Mouse (Mus musculus) gastrocnemius, postnatal 25 days (tissue): Measurements from ENCODE around the gene Alpk1. TPM values are rescaled to one million over a fixed set of nuclear protein-coding genes. Genes with fewer than 3 reads are reported as not detected.

Experiments
- DNase-seq: peaks from one replicate; pipeline ENCODE4 v3.0.0; 2022
- total RNA-seq, 2 experiments: library from RNA; stranded (reverse); gene quantifications; 1 replicate in 1 of 2; 2 replicates in 1 of 2; pipeline ENCODE4 v1.2.3; 2021

The Alpk1 gene
- total RNA-seq, 2 experiments from 2014 or later, result 1.0 to 1.4 TPM

GRCm38 (mm10) chr3:127630190-127630589 lies 150.1 kb downstream of the Alpk1 start:
- no peak for DNase-seq

- DNase-seq, result no peak
Measured at GRCm38 (mm10) chr3:127628311-127629184, 151.8 kb downstream of the Alpk1 start.

DNA sequence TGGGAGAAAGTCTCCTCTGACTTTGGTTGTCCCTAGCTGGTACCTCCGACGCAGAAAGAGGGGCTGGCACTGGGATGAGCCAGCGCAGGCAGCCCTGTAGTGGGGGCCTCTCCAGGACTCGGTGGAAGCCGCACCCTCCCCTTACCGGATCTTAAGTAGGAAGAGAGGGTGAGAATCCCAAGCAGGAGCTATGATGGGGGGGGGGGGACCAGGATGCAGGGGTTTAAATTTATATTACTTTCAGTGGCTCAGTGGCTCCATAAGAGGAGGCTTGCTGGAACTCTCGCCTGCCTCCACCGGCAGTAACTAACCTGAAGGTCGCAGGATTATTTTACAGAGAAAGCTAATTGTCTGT lies 152.4 kb downstream of the Alpk1 start:
- no peak for DNase-seq

- no peak for DNase-seq
Measured at GRCm38 (mm10) chr3:127627151-127627955, 153.0 kb downstream of the Alpk1 start.

DNA sequence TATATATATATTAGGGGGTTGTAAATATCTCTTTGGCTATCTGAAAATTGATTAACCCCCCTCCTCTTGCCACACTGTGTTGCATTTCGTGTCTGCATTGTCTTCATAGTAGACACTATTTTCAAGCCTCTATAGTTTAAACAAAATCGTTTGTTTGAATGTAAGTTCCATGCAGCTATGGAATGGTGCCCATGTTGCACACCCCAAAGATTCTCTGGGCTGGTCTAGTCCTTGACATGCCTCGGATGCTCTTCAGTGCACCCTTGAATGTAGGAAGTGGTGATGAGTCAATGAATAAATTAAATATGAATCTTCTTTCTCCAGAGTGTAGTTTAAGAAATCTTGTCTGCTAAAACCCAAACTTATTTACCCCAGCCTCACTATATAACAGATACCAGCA lies 153.8 kb downstream of the Alpk1 start:
- no peak for DNase-seq

DNA sequence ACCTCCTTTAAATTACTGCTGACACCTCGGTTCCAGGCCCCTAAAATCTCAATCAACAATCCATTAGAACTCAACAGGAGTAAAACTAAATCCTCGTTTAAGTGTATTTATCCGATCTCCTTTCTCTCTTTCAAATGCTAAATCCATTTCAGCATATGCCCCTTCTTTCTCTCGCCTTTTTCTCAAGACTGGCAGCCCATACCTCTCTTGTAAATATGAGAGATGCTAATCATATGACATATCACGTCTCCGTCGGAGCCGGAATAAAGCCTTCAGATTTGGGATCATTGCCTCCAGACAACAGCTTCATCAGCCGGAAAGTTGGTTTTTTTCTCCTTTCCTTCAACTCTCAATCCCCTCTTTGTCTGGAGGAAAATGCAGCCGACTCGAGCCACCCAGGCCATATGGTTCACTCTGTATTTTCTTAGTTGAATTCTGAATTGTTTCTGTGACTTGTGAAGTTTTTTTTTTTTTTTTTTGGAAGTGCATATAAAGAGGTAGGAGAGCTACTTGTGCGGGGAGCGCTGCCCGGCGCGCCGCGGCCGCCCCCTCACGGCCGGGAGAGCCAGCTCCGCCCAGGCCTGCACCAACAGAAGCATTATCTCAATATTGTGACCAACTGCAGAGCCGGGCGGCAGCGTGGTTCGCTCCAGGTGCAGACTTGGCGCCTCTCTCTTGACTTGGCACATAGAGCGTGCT lies 154.5 kb downstream of the Alpk1 start:
- no peak for DNase-seq

- DNase-seq, result peak; percentile 58
Measured at GRCm38 (mm10) chr3:127625296-127625695, 155.0 kb downstream of the Alpk1 start.

Other genes starting within 250 kb of the Alpk1 start
- 1 to 10 TPM; 8.5 to 9.1 TPM for gene Larp7, start 227.2 kb downstream of the Alpk1 start, total RNA-seq
- gene Zgrf1, start 227.0 kb downstream of the Alpk1 start, total RNA-seq, result under 1 TPM; 0.51 to 0.72 TPM
- gene Neurog2, start 147.4 kb downstream of the Alpk1 start, total RNA-seq, result not detected
- under 1 TPM; 0.67 to 0.70 TPM for gene Tifa, start 9.3 kb upstream of the Alpk1 start, total RNA-seq
- gene Ap1ar, start 57.0 kb upstream of the Alpk1 start, total RNA-seq, result 10 to 100 TPM; 19.1 to 19.8 TPM
- 1 to 10 TPM; 2.9 to 3.9 TPM for gene Fam241a, start 115.8 kb upstream of the Alpk1 start, total RNA-seq